Comparison of ENCODE assay signal across 33 mouse cellular contexts in genomic region chr5:91947008-91947407, GRCm38 (mm10). TPM values are rescaled to one million over a fixed set of nuclear protein-coding genes. Genes with fewer than 3 reads are reported as not detected.
DNase-seq lines count a peak whose midpoint lies in the region; ATAC-seq and TF ChIP-seq lines count a peak whose summit lies in the region.
"Had no signal": no experiment of that assay in that cellular context is flagged by ENCODE, and none has a peak within 500 bp of the region (broad histone marks: within the 10 kb centered on the region; RNA-seq: fewer than 3 reads in every experiment).

No protein-coding gene starts in this region.

- H3K4me1 ChIP-seq in cerebellum, adult 2 months (ENCODE audit: control insufficient read depth, insufficient read depth, low read length) = no peaks in the 10 kb centered on the region
- H3K4me1 ChIP-seq: embryonic facial prominence, embryonic 10.5 days; embryonic facial prominence, embryonic 13.5 days; forebrain, embryonic 12.5 days; forebrain, embryonic 15.5 days; heart, embryonic 10.5 days; hindbrain, embryonic 12.5 days; hindbrain, embryonic 15.5 days had no signal

- no peaks in the 10 kb centered on the region for H3K27me3 ChIP-seq in cerebellum, adult 2 months (ENCODE audit: control insufficient read depth, insufficient read depth, low read length)
- H3K27me3 ChIP-seq: embryonic facial prominence, embryonic 13.5 days; forebrain, embryonic 12.5 days; forebrain, embryonic 15.5 days; heart, embryonic 13.5 days; hindbrain, embryonic 12.5 days; hindbrain, embryonic 15.5 days had no signal

- ATAC-seq in activated CD4-positive, CD25-positive, alpha-beta regulatory T cell, adult 4 months = peak; percentile 87
- peak; percentile 44 for ATAC-seq in megakaryocyte progenitor cell, adult 5-6 weeks (replicated peaks; ENCODE audit: poor library complexity)
- ATAC-seq: forebrain, embryonic 15.5 days; intestine, embryonic 16.5 days had no signal

- 98% methylated on average over 4 of the region's 4 CpGs for WGBS in cerebellum, adult 2 months

- no peak overlapping the region for H3K27ac ChIP-seq in cerebellum, adult 2 months (ENCODE audit: insufficient read depth, low read length)
- H3K27ac ChIP-seq: embryonic facial prominence, embryonic 10.5 days; embryonic facial prominence, embryonic 13.5 days; forebrain, embryonic 12.5 days; forebrain, embryonic 15.5 days; heart, adult 2 months; heart, embryonic 10.5 days; heart, embryonic 13.5 days; hindbrain, embryonic 12.5 days; hindbrain, embryonic 15.5 days had no signal

- peak; percentile 21 for DNase-seq in CD4-positive helper T cell, adult 2 months (ENCODE audit: low read depth, low spot score)
- DNase-seq in induced T-regulatory cell, adult 2 months (ENCODE audit: low read depth) = peak; percentile 16
- DNase-seq in cerebellum, adult 2 months = no peak
- no peak for DNase-seq in adrenal gland, postnatal 10 days
- DNase-seq in heart, postnatal 4 days = no peak
- no peak for DNase-seq in layer of hippocampus, adult 8-10 months (ENCODE audit: low spot score in 2 of 2)
- DNase-seq: adrenal gland, adult 8-10 months; adrenal gland, postnatal 36 days; cerebellum, adult 18-20 months; cerebellum, adult 9-11 months; cerebellum, postnatal 25 days; embryo, embryonic 11 days; gastrocnemius, postnatal 25 days; heart, adult 2 months; heart, postnatal 14 days had no signal

- TF ChIP-seq POLR2A in cerebellum, adult 2 months (IDR thresholded peaks at IDR 0.05; ENCODE audit: borderline replicate concordance, insufficient read depth, low read length) = no peak

- no peak overlapping the region for H3K4me3 ChIP-seq in cerebellum, adult 2 months (replicated peaks; ENCODE audit: insufficient read depth, low read depth, low read length)
- H3K4me3 ChIP-seq: embryonic facial prominence, embryonic 10.5 days; embryonic facial prominence, embryonic 13.5 days; erythroblast, embryonic 14.5 days; forebrain, embryonic 12.5 days; forebrain, embryonic 15.5 days; heart, adult 2 months; heart, embryonic 10.5 days; heart, embryonic 13.5 days; hindbrain, embryonic 12.5 days; hindbrain, embryonic 15.5 days had no signal

- no peak for TF ChIP-seq CTCF in cerebellum, adult 2 months (IDR thresholded peaks at IDR 0.05; ENCODE audit: borderline replicate concordance, insufficient read depth, low read depth, low read length)

RNA-seq across cellular contexts. Expression of gene Rchy1, which starts 15.9 kb away (rescaled TPM):
- polyA plus RNA-seq in activated CD4-positive, CD25-positive, alpha-beta regulatory T cell, adult 4 months (2017; shearing (Covaris generic)) = 10 to 100 TPM; 73.3 to 92.6 TPM
- total RNA-seq in megakaryocyte progenitor cell, adult 5-6 weeks (2015) = 54.4 and 56.0 TPM in 2 replicates
- total RNA-seq in megakaryocyte progenitor cell, adult 5-6 weeks (2017) = 34.3 and 36.6 TPM in 2 replicates
- 51.3 and 55.1 TPM in 2 replicates for polyA plus RNA-seq in cerebellum, adult 2 months (2012; rRNA removed)
- total RNA-seq in adrenal gland, postnatal 10 days (2021) = 10 to 100 TPM; 50.8 to 51.7 TPM
- 10 to 100 TPM; 42.7 to 43.8 TPM for total RNA-seq in heart, postnatal 4 days (2021)
- total RNA-seq in layer of hippocampus, adult 8-10 months (2022) = 10 to 100 TPM; 46.5 to 60.7 (median 53.1) TPM

RNA-seq across cellular contexts. Expression of gene Odaph, which starts 40.3 kb away (rescaled TPM):
- polyA plus RNA-seq in activated CD4-positive, CD25-positive, alpha-beta regulatory T cell, adult 4 months (2017; shearing (Covaris generic)) = not detected
- not detected in 2 replicates for total RNA-seq in megakaryocyte progenitor cell, adult 5-6 weeks (2015)
- 0.54 TPM in 1 of 2 replicates, not detected in the other for total RNA-seq in megakaryocyte progenitor cell, adult 5-6 weeks (2017)
- 0.20 TPM in 1 of 2 replicates, not detected in the other for polyA plus RNA-seq in cerebellum, adult 2 months (2012; rRNA removed)
- not detected for total RNA-seq in adrenal gland, postnatal 10 days (2021)
- not detected for total RNA-seq in heart, postnatal 4 days (2021)
- total RNA-seq in layer of hippocampus, adult 8-10 months (2022) = not detected
- total RNA-seq: adrenal gland, adult 8-10 months; adrenal gland, postnatal 36 days; gastrocnemius, adult 8-10 months; gastrocnemius, postnatal 25 days; heart, adult 2 months; heart, postnatal 14 days; hematopoietic stem cell, adult 5-6 weeks had no signal
- polyA plus RNA-seq: C2C12; cortical plate, adult 2 months; embryonic facial prominence, embryonic 10.5 days; embryonic facial prominence, embryonic 13.5 days; erythroblast, embryonic 14.5 days; forebrain, embryonic 12.5 days; forebrain, embryonic 15.5 days; gonadal fat pad, adult 2 months; heart, adult 2 months; heart, embryonic 10.5 days; heart, embryonic 13.5 days; heart, embryonic 16.5 days; hindbrain, embryonic 12.5 days; intestine, embryonic 16.5 days had no signal

Comparison
In these comparisons a context has a peak if more than half of its experiments do, and no peak if none do; other contexts are left out.
1. DNase-seq: peak in CD4-positive helper T cell, adult 2 months (single experiment) and induced T-regulatory cell, adult 2 months (single experiment); none in cerebellum, adult 2 months (0 of 2), adrenal gland, postnatal 10 days (single experiment), heart, postnatal 4 days (single experiment) and layer of hippocampus, adult 8-10 months (0 of 2).